Mouse (Mus musculus) neutrophil, adult 5-6 weeks (primary cell): ENCODE results near the gene Evx1. TPM values are rescaled to one million over a fixed set of nuclear protein-coding genes. Genes with fewer than 3 reads are reported as not detected.

Experiments
- ATAC-seq: fragments of 151-379, 151-347 bp; 2 replicates; pipeline ENCODE4 v1.8.0; 2017; ENCODE audit warnings: mild to moderate bottlenecking, moderate TSS enrichment; ENCODE audit not compliant: insufficient number of reproducible peaks, poor library complexity, low FRiP score, severe bottlenecking; ENCODE audit errors: extremely low read depth
- total RNA-seq: library from RNA; stranded (forward); fragments of 200-1000 nt; gene quantifications from 2 replicates; pipeline ENCODE4 v1.2.3, GENCODE M21; 2017

Gene Evx1
- not detected in 2 replicates for total RNA-seq

DNA sequence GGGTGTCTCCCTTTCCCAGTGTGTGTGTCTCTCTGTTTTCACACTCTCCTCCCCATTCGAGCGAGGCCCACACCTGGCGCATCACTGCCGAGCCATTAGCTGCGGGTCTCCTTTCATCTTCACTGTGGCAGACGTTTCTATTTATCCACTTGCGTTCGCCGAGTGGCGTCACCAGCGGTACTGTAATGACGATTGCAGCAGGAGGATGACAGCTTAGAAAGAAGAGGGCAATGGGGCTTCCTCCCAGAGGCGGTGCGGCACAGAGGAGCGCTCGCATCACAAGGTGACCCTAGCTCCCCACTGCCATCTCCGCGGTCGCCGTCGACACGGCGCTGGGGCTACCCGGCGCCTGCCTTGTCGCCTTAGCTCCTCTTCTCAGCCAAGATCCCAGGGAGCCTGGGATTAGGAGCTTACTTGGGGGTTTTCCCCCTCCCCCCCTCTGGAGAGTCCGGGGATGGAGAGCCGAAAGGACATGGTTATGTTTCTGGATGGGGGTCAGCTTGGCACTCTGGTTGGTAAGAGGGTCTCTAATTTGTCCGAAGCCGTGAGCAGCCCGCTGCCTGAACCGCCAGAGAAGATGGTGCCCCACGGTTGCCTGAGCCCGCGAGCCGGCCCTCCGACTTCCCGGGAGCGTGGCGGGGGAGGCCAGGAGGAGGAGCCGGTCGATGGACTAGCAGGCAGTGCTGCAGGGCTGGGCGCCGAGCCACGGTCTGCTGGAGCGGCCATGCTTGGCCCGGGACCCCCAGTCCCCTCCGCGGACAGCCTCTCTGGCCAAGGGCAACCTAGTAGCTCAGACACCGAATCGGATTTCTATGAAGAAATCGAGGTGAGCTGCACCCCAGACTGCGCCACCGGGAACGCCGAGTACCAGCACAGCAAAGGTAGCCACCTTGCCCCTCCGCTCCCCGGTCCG, at the start of gene Evx1:
TSS of gene Evx1 (plus strand) at position 108 of the 913 bp plus-strand sequence.
- no peak for ATAC-seq

DNA sequence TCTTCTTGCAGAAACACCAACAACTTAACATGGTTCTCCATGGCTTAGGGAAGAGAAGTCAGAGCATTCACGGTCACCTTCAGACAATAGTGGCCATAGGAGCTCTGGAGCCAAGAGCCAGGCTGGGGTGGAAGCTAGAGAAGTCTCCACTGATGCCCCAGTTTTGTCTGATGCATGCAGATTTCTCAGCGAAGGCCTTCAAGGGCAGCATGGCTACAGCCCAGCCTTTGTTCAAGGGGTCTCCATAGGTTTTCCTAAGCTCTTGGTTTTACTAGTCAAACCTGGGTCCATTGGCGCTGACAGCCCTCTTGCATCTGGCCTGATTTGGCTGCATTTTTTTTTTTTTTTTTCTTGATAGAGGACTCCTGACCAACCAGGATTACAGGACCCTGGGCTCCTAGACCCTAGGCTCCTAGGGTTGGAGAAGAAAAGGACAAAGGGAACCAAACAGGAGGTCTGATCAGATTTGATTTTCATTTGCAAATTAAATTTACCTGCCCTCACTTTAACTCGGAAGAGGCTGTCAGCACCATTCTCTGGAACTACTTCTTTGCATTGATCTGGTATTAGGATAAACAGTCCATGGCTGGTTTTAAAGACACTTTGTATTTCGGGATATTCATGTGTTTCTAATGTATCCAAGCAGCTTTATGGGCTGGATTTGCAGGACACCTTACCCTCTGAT, 49.0 kb upstream of the Evx1 start:
- no peak for ATAC-seq

DNA sequence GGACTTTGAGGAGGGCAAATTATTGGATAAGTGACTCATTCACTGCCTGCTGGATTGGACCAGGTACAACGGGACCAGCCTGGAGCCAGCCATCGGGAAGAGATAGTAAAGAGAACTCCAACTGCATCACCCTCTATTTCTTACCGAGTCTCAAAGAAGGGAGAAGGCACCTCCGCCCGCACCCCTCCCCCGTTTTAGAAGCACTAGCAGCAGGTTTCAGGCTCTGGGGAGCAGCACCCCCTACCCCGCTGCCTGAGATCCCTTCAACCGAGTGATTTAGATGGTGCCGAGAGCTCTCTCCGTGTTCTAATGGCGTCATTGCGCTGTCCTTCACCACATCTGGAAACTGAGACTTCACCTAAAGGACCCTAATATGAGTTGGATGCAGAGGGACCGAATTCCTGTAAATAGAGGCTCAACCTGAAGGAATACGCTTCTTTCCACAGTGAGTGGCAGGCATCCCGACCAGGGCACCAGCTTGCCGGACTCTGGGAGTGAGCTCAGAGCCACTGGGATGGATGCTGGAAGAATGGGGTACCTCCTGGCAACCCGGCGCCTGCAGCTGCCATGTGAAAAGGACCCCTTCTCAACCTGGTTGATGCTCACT, 47.9 kb upstream of the Evx1 start:
- ATAC-seq: no peak

DNA sequence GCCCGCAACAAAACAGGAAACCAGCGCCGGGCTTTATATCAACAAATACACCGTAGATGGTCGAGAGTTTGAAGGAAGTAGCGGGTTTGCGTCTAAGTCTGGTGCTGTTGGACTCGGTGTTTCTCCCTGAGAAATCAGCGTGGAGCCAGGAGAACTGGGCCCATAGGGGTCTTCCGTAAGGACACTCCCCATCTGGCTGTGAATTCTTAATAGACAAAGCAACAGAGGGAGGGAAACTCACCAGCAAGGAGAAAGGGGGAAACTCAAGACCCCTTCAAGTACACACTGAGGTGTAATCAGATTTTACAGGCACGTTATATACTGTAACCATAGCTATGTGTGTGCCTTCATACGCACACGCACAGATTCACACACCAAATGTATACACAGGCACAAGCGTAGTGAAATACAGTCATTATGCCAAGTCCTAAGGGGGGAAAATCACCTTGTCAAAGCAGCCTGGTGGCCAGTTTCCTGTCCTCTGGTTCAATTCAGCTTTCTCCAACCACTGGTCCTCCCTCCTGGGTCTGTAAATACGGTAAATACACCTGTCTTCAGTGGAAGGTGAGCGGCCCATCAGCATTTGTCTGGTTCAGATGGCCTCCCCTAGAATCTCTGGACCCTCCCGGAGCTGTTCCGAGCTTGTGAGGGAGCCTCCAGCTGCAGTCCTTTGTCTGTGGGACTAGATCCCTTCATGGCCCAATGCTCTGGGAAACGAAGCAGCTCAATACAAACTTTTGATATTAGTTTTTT, 47.2 kb upstream of the Evx1 start:
- no peak for ATAC-seq

DNA sequence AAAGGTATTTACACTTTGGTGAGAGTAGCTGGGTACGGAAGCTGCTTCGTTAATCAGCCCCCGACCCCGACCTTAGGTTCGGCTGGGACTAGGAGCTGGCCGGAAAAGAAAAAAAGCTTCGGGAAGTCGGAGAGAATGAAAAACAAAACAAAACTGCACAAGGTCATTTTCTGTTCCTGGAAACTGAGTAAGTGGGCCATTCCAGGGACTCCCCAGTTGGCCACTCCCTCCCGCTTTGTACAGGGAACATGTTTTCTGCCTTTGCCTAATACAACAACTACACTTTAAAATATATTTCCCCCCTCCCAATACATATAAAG, 46.7 kb upstream of the Evx1 start:
- ATAC-seq: no peak

DNA sequence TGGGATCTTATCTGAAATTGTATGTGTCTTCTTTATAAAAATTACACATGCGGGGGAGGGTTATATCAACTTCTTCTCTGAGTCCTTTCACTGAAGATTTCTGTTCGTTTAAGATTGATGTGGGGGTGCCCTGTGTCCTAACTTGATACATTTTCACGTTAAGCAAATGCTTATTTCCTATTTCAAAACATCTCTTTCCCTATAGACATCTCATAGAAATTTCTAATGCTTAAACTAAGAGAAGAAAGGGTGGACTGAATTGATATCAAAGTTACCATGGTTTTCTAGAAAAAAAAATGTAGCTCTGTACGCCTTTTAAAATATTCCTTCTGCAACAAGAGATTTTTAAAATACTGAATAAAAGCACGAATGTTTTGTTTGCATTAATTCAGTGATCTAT, 46.1 kb upstream of the Evx1 start:
- ATAC-seq: no peak

DNA sequence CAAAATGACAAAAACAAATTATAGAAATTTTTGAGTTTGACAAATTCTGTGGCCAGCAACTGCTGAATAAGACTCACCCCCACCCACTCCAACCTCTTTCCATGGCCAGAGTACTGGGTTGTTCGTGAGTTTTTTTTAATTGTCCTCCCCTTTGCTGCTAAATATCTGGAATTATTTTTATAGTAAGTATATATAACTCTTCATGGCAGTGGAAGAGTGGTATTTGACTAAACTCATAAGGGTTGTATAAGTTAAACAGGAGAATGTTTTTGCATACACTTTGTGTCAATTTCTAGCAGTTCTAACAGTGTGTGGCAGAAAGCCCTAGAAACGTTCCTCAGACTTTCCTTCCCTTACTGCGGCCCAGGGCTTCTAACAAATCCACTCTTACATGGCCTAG, 45.6 kb upstream of the Evx1 start:
- no peak for ATAC-seq

DNA sequence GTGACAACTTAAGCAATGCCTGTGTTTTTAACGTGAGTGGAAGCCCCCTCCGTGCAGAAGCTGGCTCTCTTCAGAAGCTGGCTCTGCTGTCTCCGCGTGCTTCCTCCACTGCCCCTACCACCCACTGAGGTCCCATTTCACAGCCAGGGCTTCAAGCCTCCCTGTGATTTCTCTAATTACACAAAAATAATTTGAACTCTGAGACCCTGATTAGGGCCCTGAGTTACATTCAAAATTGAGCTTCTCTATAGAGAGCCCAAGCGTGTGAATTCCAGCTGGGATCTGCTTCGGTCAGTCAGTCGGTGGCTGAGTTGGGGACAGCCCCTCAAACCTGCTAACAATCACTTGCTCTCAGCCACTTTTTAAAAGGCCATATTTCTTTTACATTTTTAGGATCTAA, 45.0 kb upstream of the Evx1 start:
- ATAC-seq: no peak

DNA sequence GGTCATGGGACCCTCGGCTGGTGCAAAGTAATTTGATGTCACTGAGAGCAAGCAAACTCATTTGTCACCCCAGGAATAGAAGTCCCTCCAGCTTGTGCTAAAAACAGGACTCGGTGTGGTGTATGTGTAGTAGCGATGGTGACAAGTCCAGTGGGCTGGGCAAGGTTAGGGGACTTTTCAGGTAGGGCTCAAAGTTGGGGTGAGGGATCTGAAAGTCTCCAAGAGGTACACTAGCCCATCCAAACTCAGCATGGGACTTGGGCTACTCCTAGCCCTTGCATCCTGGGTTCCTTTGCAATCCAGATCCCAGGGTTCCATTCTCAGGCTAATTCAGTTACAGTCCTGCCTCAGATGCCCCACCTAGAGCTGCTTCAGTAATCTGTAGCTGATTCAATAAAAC, 44.5 kb upstream of the Evx1 start:
- ATAC-seq: no peak

DNA sequence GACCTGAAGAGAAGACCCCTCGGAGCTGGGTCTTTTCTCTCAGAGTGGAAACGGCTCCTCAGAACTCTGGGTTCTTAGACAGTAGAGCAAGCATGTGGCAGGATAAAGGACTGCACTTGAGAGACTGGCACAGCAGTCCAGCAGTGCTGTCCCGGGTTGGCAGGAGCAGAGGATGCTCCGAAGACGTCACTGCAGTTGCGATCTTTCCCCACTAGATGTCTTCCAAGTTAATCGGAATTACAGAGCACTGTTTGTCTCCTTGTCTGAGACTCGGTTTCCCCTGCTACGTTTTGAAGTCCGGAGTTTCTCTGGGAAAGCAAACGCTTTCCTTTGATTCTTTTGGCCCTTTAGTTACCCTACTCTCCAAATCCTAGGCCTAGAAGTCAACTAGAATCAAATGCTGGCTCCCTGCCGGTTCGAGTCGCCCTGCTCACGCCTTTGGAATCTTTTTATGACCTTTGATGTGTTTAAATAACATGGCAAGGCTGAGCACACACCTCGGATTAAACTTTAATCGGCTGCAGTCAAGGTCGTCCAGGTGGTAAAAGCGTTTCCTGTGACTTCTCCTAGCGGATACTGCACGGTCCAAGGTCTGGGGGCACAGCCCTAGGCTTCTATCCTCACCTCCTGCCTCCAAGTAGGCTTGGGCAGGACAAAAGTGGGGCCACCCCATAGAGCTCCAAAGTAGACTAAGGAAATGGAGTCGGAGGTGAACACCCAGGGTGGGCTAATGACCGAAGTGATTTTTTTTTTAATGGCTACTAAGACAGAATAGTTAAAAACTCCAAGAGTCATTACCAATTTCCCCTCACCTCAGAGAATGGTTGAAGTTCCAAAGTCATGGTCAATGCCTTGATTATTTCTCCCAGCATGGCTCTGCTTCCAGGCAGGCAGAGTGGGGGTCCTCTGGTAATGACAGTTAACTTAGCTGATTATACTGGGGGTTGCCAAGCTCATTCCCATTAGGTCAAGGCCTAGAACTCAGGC, 42.5 kb upstream of the Evx1 start:
- no peak for ATAC-seq

DNA sequence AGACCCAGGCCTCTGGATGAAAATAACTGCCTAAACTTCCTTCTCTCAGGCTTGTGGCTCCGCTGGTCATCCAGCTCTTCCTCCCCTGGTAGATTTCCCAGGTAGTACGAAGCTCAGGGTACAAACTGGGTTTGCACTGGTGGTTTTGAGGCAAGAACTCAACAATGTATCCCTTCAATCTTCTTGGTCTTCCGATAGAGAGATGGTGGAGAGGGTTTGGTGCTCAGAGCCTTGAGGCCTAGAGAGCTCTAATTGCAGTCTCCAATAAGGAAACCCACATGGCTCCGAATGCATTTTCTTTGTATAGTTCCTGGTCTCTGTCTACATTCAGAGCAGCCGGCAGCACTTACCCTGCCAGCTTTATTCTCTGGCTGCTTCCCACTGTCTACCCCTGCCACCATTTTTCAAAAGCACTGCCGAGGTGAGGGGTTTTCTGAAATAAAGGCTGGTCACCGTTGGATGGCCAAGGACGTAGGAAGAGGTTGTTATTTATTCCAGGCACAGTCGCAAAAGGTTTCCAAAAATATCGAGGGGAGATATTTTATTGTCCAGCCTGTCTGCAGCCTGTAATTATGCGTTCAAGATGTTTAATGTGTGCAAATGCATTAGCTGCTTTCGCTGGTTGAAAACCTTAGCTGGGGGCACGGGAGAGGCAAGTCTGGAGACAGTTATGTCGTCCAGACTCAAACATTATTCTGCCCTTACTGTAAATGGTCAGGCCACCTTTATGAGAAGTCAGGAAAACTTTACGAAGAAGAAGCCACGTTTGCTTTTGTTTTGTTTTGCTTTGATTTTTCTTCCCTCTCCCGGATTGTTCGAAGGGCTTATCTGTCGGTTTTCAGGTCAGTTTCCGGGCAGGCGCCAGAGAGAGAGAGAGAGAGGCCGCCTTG, 40.3 kb upstream of the Evx1 start:
- no peak for ATAC-seq

DNA sequence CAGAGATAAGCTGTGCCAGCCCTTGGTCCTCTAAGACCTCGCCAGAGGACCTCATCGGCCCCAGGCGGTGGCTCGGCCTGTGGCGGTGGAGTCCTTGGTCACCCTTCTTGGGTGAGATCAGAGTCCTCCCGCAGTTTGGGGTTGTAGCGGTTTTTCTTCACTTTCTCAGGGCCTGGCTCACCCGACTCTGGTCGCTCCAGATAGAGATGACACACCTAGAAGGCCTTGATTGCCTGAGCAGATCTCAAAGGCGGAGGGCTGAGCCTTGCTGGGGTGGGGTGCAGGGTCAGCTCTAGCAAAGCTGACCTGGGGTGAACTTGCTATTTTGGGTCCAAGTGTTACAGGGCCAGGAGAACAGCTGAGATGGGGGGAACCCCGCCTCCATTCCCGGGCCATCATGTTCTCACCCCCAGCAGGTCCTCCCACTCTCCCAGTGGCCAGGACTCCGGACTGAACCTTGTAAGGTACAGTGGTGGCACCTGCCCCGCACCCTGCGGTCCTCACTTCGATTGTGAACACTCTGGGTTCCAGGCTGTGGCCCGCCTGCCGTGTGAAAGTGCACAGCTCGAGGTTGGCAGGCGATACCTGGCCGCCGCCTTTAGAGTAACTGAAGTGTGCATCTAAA, 39.5 kb upstream of the Evx1 start:
- ATAC-seq: no peak; the same call in 1 of the 2 replicates

DNA sequence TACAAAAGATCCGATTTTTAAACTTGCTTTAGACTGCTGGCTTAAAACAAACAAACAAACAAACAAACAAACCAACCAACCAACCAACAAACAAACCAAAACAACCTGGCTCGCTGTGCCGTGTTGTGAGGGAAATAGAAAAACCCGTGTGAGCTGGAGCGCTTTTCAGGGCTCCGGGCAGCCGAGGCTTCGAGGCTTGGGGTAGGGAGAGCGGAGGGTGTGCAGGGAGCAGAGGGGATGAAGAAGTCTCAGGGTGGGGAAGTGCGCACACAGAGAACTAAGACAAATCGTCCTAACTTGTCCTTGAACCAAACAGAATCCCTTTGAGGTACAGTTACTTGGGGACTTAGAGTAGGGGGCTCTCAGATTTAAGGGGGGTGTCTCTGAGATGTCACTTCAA, 38.7 kb upstream of the Evx1 start:
- ATAC-seq: no peak

DNA sequence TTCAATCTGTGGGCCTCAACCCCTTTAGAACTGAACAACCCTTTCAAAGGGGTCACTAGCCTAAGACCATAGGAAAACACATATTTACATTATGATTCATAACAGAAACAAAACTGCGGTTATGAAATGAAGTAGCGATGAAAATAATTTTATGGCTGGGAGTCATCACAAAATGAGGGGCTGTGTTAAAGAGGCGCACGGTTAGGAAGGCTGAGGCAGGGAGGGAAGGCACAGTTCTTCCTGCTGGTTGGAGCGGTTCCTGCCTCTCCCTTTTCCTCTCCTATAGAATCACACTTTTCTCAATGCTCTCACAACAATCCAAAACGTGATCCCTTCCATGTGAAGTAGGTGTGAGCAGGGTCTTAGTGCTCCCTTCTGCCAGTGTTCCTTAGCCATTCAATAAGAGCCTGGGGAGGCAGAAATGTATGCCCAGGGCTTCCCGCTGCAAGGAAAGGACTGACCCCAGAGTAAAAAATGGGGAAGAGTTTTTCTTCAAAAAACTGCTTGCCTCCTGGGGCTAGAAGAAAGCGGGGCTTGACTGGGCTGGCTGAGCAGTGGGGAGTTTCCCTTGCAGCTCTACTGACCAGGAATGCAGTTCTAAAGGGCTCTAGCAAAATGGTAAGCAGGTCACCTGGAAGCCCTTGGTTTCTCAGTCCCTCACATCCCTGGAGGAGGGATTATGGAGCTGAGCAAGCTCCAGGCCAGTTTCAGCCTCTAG, 37.6 kb upstream of the Evx1 start:
- ATAC-seq: no peak

DNA sequence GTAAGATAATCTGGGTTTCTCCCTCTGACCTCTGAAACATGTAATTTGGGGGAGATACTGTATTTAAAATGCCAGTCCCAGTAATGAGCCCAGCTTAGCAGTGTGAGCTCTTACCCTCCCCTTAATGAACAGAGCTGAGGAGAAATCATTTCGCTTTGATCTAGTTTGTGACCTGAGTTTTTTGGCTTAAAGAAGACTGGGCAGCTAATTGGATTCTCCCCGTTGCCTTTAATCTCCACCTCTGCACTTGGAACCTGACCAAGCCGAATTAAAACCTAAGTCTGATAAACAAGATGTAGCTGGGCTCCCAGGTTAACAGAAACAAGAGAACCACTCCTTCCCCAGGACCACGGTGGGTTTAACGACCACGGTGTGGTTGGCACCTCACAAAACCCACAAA, 36.9 kb upstream of the Evx1 start:
- no peak for ATAC-seq

DNA sequence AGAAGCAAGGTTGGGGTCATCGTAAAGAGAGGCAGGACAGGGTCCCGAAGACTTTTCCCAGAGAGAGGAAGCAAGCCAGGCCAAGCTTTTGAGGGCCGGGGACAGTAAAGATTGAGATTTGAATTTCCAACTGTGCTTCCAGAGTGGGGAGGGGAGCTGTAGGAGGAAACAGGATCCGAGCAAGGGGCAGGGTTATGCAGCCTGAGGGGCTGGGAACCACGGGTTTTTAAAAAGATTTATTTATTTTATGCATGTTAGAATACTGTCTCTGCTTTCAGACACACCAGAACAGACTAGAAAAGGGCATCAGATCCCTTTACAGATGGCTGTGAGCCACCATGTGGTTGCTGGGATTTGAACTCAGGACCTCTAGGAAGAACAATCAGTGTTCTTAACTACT, 36.4 kb upstream of the Evx1 start:
- ATAC-seq: no peak
